Mouse (Mus musculus) limb, embryonic 12.5 days (tissue): ENCODE results near the gene Afap1l2. TPM values are rescaled to one million over a fixed set of nuclear protein-coding genes. Genes with fewer than 3 reads are reported as not detected.

Source experiments
- ATAC-seq: fragments of 200-750 bp; cut with Nextera tagmentation; 2 replicates; pipeline ENCODE4 v1.8.0; 2017; ENCODE audit warnings: low read depth, moderate TSS enrichment; ENCODE audit not compliant: insufficient number of reproducible peaks, insufficient read depth, low FRiP score, low TSS enrichment
- H3K27ac ChIP-seq: fragments of 300-500 bp; sonication (generic); 2 replicates; pipeline ENCODE4 v1.5.1; 2016; ENCODE audit warnings: mild to moderate bottlenecking, moderate library complexity
- H3K27me3 ChIP-seq: fragments of 300-500 bp; sonication (generic); 2 replicates; pipeline ENCODE4 v1.6.1; 2016; ENCODE audit warnings: mild to moderate bottlenecking, moderate library complexity
- H3K36me3 ChIP-seq: fragments of 300-500 bp; sonication (generic); 2 replicates; pipeline ENCODE4 v1.6.1; 2016; ENCODE audit warnings: mild to moderate bottlenecking, moderate library complexity
- H3K4me1 ChIP-seq: fragments of 300-500 bp; sonication (generic); replicated peaks from 2 replicates; pipeline ENCODE4 v1.6.1; 2016
- H3K4me2 ChIP-seq: fragments of 300-500 bp; sonication (generic); 2 replicates; pipeline ENCODE4 v1.6.1; 2016; ENCODE audit warnings: mild to moderate bottlenecking, moderate library complexity
- H3K4me3 ChIP-seq: fragments of 300-500 bp; sonication (generic); replicated peaks from 2 replicates; pipeline ENCODE4 v1.5.1; 2016; ENCODE audit warnings: mild to moderate bottlenecking
- H3K9ac ChIP-seq: fragments of 300-500 bp; sonication (generic); replicated peaks from 2 replicates; pipeline ENCODE4 v1.6.1; 2016; ENCODE audit warnings: mild to moderate bottlenecking, moderate library complexity
- H3K9me3 ChIP-seq: fragments of 300-500 bp; sonication (generic); 2 replicates; pipeline ENCODE4 v1.6.1; 2016; ENCODE audit warnings: mild to moderate bottlenecking, moderate library complexity
- WGBS: fragments of 180-500 bp; shearing (Covaris S2); methylation state at CpG from one replicate; pipeline ENCODE4 v1.1.7; 2016; 5-methylcytosine and 5-hydroxymethylcytosine counted together
- polyA plus RNA-seq: library from polyadenylated mRNA; unstranded; fragments of >200 nt; fragmentation: Nextera tagmentation; extraction: Ambion mirVana; gene quantifications from 2 replicates; pipeline ENCODE4 v1.2.1, GENCODE M21; 2016

Gene Afap1l2
- polyA plus RNA-seq, 1 experiment from 2014 or later, result 2.3 TPM

- H3K27ac ChIP-seq, result no peak overlapping the region
- H3K9ac ChIP-seq, result no peak overlapping the region
- H3K4me2 ChIP-seq, result no peak overlapping the region
- WGBS, result 87% methylated on average over 6 of the region's 6 CpGs
- no peaks in the 10 kb centered on the region for H3K4me1 ChIP-seq
- no peaks in the 10 kb centered on the region for H3K27me3 ChIP-seq
- ATAC-seq, result no peak
- H3K4me3 ChIP-seq, result no peak overlapping the region
- peaks cover 6% of the 10 kb centered on the region for H3K9me3 ChIP-seq
- H3K36me3 ChIP-seq, result no peaks in the 10 kb centered on the region
Measured at GRCm38 (mm10) chr19:57029461-57029860, 21.4 kb upstream of the Afap1l2 start.

- peaks cover 6% of the 10 kb centered on the region for H3K9me3 ChIP-seq
- H3K4me2 ChIP-seq, result no peak overlapping the region
- no peaks in the 10 kb centered on the region for H3K27me3 ChIP-seq
- ATAC-seq, result no peak
- H3K4me1 ChIP-seq, result no peaks in the 10 kb centered on the region
- 77% methylated on average over 8 of the region's 8 CpGs for WGBS
- no peak overlapping the region for H3K9ac ChIP-seq
- no peaks in the 10 kb centered on the region for H3K36me3 ChIP-seq
- no peak overlapping the region for H3K4me3 ChIP-seq
- H3K27ac ChIP-seq, result no peak overlapping the region
Measured at GRCm38 (mm10) chr19:57028327-57029179, 20.5 kb upstream of the Afap1l2 start.

GRCm38 (mm10) chr19:57026501-57026900 lies 18.5 kb upstream of the Afap1l2 start:
- no peaks in the 10 kb centered on the region for H3K27me3 ChIP-seq
- no peak for ATAC-seq
- H3K27ac ChIP-seq, result no peak overlapping the region

GRCm38 (mm10) chr19:57017785-57018179 lies 9.8 kb upstream of the Afap1l2 start:
- H3K4me3 ChIP-seq, result no peak overlapping the region
- WGBS, result 76% methylated on average over 8 of the region's 8 CpGs
- no peak overlapping the region for H3K27ac ChIP-seq
- H3K27me3 ChIP-seq, result no peaks in the 10 kb centered on the region
- H3K9ac ChIP-seq, result no peak overlapping the region
- no peak overlapping the region for H3K4me2 ChIP-seq
- H3K4me1 ChIP-seq, result peaks cover 11% of the 10 kb centered on the region; the same call in 1 of the 2 replicates
- no peaks in the 10 kb centered on the region for H3K36me3 ChIP-seq
- no peak for ATAC-seq
- no peaks in the 10 kb centered on the region for H3K9me3 ChIP-seq

More at GRCm38 (mm10) chr19:57026501-57026900, 18.5 kb upstream of the Afap1l2 start:
- no peak overlapping the region for H3K9ac ChIP-seq
- H3K9me3 ChIP-seq, result peaks cover 6% of the 10 kb centered on the region
- H3K4me3 ChIP-seq, result no peak overlapping the region
- no peaks in the 10 kb centered on the region for H3K4me1 ChIP-seq
- H3K4me2 ChIP-seq, result no peak overlapping the region
- no peaks in the 10 kb centered on the region for H3K36me3 ChIP-seq
- 78% methylated on average over 4 of the region's 4 CpGs for WGBS

- no peak overlapping the region for H3K27ac ChIP-seq
- 54% methylated on average over 15 of the region's 15 CpGs for WGBS
- peaks cover 11% of the 10 kb centered on the region; the same call in 1 of the 2 replicates for H3K4me1 ChIP-seq
- no peaks in the 10 kb centered on the region for H3K36me3 ChIP-seq
- no peaks in the 10 kb centered on the region for H3K9me3 ChIP-seq
- H3K27me3 ChIP-seq, result no peaks in the 10 kb centered on the region
- H3K4me3 ChIP-seq, result no peak overlapping the region
- no peak overlapping the region for H3K9ac ChIP-seq
- no peak overlapping the region for H3K4me2 ChIP-seq
- ATAC-seq, result no peak
Measured at GRCm38 (mm10) chr19:57016995-57017784, 9.2 kb upstream of the Afap1l2 start.

- no peak for ATAC-seq
- Histone ChIP-seq H3K4me1 (peaks cover 29% of the 10 kb centered on the region), H3K27ac (no peak overlapping the region), H3K27me3 (peaks cover 2% of the 10 kb centered on the region; the same call in 1 of the 2 replicates), H3K9me3 (no peaks in the 10 kb centered on the region), H3K4me2 (no peak overlapping the region), H3K9ac (no peak overlapping the region), H3K36me3 (no peaks in the 10 kb centered on the region), H3K4me3 (no peak overlapping the region)
- WGBS, result 83% methylated on average over 3 of the region's 3 CpGs
Measured at GRCm38 (mm10) chr19:57014808-57015207, 6.8 kb upstream of the Afap1l2 start.

- Histone ChIP-seq H3K27ac (no peak overlapping the region), H3K4me2 (no peak overlapping the region), H3K36me3 (no peaks in the 10 kb centered on the region), H3K9me3 (no peaks in the 10 kb centered on the region), H3K4me1 (peaks cover 42% of the 10 kb centered on the region), H3K4me3 (no peak overlapping the region), H3K27me3 (peaks cover 18% of the 10 kb centered on the region), H3K9ac (no peak overlapping the region)
- ATAC-seq, result no peak
- WGBS, result 68% methylated on average over 6 of the region's 6 CpGs
Measured at GRCm38 (mm10) chr19:57013271-57013677, 5.2 kb upstream of the Afap1l2 start.

- no peak overlapping the region for H3K9ac ChIP-seq
- H3K4me1 ChIP-seq, result peaks cover 46% of the 10 kb centered on the region
- H3K27me3 ChIP-seq, result peaks cover 30% of the 10 kb centered on the region
- H3K27ac ChIP-seq, result no peak overlapping the region
- H3K9me3 ChIP-seq, result no peaks in the 10 kb centered on the region
- H3K4me2 ChIP-seq, result no peak overlapping the region
- H3K36me3 ChIP-seq, result no peaks in the 10 kb centered on the region
- H3K4me3 ChIP-seq, result no peak overlapping the region
- WGBS, result 57% methylated on average over 3 of the region's 3 CpGs
- ATAC-seq, result no peak
Measured at GRCm38 (mm10) chr19:57012068-57012467, 4.0 kb upstream of the Afap1l2 start.

GRCm38 (mm10) chr19:57010064-57010463 lies 2.0 kb upstream of the Afap1l2 start:
- no peak overlapping the region for H3K9ac ChIP-seq
- H3K9me3 ChIP-seq, result no peaks in the 10 kb centered on the region
- peaks cover 41% of the 10 kb centered on the region for H3K27me3 ChIP-seq
- ATAC-seq, result no peak
- no peak overlapping the region for H3K4me2 ChIP-seq
- no peaks in the 10 kb centered on the region for H3K36me3 ChIP-seq
- H3K27ac ChIP-seq, result 0 out of 2 replicates have a peak overlapping the region, but pooled peaks have one; percentile 35
- peaks cover 42% of the 10 kb centered on the region for H3K4me1 ChIP-seq
- H3K4me3 ChIP-seq, result no peak overlapping the region
- WGBS, result 27% methylated on average over 4 of the region's 4 CpGs

GRCm38 (mm10) chr19:57009653-57010052 lies 1.6 kb upstream of the Afap1l2 start:
- no peaks in the 10 kb centered on the region for H3K9me3 ChIP-seq
- H3K27ac ChIP-seq, result 0 out of 2 replicates have a peak overlapping the region, but pooled peaks have one; percentile 35
- H3K9ac ChIP-seq, result no peak overlapping the region
- ATAC-seq, result no peak
- 52% methylated on average over 4 of the region's 4 CpGs for WGBS
- no peak overlapping the region for H3K4me2 ChIP-seq
- H3K4me1 ChIP-seq, result peaks cover 42% of the 10 kb centered on the region
- H3K4me3 ChIP-seq, result no peak overlapping the region
- peaks cover 42% of the 10 kb centered on the region for H3K27me3 ChIP-seq
- no peaks in the 10 kb centered on the region for H3K36me3 ChIP-seq

- Histone ChIP-seq H3K4me3 (peak overlapping the region; percentile 55; the same call in 1 of the 2 replicates), H3K27ac (no peak overlapping the region), H3K4me1 (peaks cover 51% of the 10 kb centered on the region), H3K9me3 (no peaks in the 10 kb centered on the region), H3K36me3 (no peaks in the 10 kb centered on the region), H3K27me3 (peaks cover 42% of the 10 kb centered on the region), H3K4me2 (peak overlapping the region; percentile 94), H3K9ac (no peak overlapping the region)
- WGBS, result 77% methylated on average over 16 of the region's 16 CpGs
- no peak for ATAC-seq
Measured at GRCm38 (mm10) chr19:57007291-57007690, 737 bp downstream of the Afap1l2 start.
